Mouse (Mus musculus): ENCODE data around the gene Olfr457. TPM values are rescaled to one million over a fixed set of nuclear protein-coding genes. Genes with fewer than 3 reads are reported as not detected.
"Not testable (repeated sequence)": the region's sequence is repeated elsewhere in the genome, so short reads cannot be mapped to it uniquely, and the experiment has no call there.

Olfr457 gene
- polyA plus RNA-seq, 1 experiment = not detected

DNA sequence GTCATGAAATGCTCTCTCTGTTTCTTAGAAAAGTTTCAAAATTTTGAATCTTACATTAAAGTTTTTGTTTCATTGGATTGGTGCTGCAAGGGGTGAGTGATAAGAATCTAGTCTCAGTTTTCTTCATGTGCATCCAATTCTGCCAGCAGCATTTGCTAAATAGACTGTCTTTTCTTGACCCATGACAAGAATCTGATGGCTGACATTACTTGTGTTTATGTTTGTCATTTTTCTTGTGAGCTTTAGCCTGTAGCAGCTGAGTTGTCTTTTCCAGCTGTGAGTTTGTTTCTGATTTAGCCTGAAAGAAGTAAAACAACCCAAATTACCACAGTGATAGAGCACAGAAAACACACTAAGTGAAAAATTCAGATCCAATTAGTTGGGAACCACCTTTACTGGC lies 8.5 kb upstream of the Olfr457 start:
- Histone ChIP-seq H3ac (ENCODE audit: control insufficient read depth, insufficient read length, low read depth) (no peak overlapping the region), H3K79me2 (ENCODE audit: control insufficient read depth, insufficient read depth) (no peaks in the 10 kb centered on the region), H3K4me3 (ENCODE audit: insufficient read depth, poor library complexity, severe bottlenecking) (no peak overlapping the region), H3K79me3 (ENCODE audit: low read depth) (no peaks in the 10 kb centered on the region), H3K27me3 (ENCODE audit: control insufficient read depth, insufficient read depth, insufficient read length) (no peaks in the 10 kb centered on the region), H3K36me3 (ENCODE audit: control insufficient read depth, insufficient read depth) (no peaks in the 10 kb centered on the region)
- no peak for TF ChIP-seq MYOG (IDR thresholded peaks at IDR 0.05; ENCODE audit: control insufficient read depth, extremely low read depth, insufficient read length)

- not testable (repeated sequence) for H3ac ChIP-seq (ENCODE audit: control insufficient read depth, insufficient read length, low read depth); H3K27me3 ChIP-seq (ENCODE audit: control insufficient read depth, insufficient read depth, insufficient read length); H3K36me3 ChIP-seq (ENCODE audit: control insufficient read depth, insufficient read depth); H3K79me2 ChIP-seq (ENCODE audit: control insufficient read depth, insufficient read depth); H3K79me3 ChIP-seq (ENCODE audit: low read depth); H3K4me3 ChIP-seq (ENCODE audit: insufficient read depth, poor library complexity, severe bottlenecking)
These were observed 4.8 kb downstream of the Olfr457 start for GRCm38 (mm10) chr6:42471298-42471697.

DNA sequence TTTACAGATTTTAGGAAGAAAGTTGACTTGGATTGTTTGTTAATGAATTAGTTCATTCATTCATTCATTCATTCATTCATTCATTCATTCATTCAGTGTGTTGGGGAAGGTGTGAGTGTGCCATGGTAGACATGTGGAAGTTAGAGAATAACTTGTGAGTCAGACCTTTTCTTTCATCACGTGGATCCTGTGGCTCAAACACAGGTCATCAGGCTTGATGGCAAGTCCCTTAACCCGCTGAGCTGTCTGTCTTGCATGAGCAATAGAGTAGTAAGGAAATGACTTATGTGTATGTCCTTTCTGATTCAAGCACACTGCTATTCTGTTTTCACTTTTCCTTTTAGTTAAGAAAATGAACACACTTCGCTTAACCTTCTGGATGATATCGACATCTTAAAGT lies 5.6 kb downstream of the Olfr457 start:
- TF ChIP-seq MAX (IDR thresholded peaks at IDR 0.05) (no peak), MYOG (IDR thresholded peaks at IDR 0.05; ENCODE audit: control insufficient read depth, extremely low read depth, insufficient read length) (no peak), MYOD1 (IDR thresholded peaks at IDR 0.05; ENCODE audit: control insufficient read depth, insufficient read length, low read depth) (no peak), CTCF (IDR thresholded peaks at IDR 0.05; ENCODE audit: control insufficient read depth, insufficient read depth, insufficient read length) (no peak), CEBPB (IDR thresholded peaks at IDR 0.05; ENCODE audit: low read depth) (no peak), FOSL1 (IDR thresholded peaks at IDR 0.05; ENCODE audit: insufficient read depth, low read length, poor library complexity, severe bottlenecking) (no peak), USF1 (IDR thresholded peaks at IDR 0.05; ENCODE audit: low read depth) (no peak)
- no peaks in the 10 kb centered on the region for H3K79me3 ChIP-seq (ENCODE audit: low read depth)
- no peak overlapping the region for H3K4me3 ChIP-seq (ENCODE audit: insufficient read depth, poor library complexity, severe bottlenecking)
- no peaks in the 10 kb centered on the region for H3K79me2 ChIP-seq (ENCODE audit: control insufficient read depth, insufficient read depth)
- H3K36me3 ChIP-seq (ENCODE audit: control insufficient read depth, insufficient read depth) = no peaks in the 10 kb centered on the region
- no peaks in the 10 kb centered on the region for H3K27me3 ChIP-seq (ENCODE audit: control insufficient read depth, insufficient read depth, insufficient read length)
- no peak overlapping the region for H3ac ChIP-seq (ENCODE audit: control insufficient read depth, insufficient read length, low read depth)

- no peaks in the 10 kb centered on the region for H3K36me3 ChIP-seq (ENCODE audit: control insufficient read depth, insufficient read depth)
These were observed 11.0 kb downstream of the Olfr457 start, which contains the start of gene Olfr458 for GRCm38 (mm10) chr6:42465096-42465495. TSS of gene Olfr458 (minus strand) at chr6:42465196.

DNA sequence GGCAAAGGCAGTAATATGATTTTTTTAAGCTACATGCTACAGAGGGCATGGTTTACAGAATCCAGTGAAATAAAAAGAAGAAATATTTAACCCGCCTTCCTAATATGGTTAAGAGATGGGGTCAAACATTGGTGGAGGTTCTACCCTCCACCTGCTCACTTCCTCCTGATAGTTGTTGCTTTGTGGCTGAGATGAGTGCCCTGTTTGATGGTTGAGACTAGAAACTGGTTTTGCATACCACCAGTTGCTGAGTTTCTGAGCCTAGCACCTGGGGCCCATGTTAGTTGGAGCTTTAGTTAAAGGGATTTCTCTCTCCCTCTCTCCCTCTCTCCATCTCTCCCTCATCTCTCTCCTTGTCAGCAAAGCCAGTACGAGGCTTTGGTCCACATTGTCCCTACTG lies 28.8 kb downstream of the Olfr457 start:
- Histone ChIP-seq H3K27me3 (ENCODE audit: control insufficient read depth, insufficient read depth, insufficient read length) (no peaks in the 10 kb centered on the region), H3ac (ENCODE audit: control insufficient read depth, insufficient read length, low read depth) (no peak overlapping the region), H3K4me3 (ENCODE audit: insufficient read depth, poor library complexity, severe bottlenecking) (no peak overlapping the region), H3K36me3 (ENCODE audit: control insufficient read depth, insufficient read depth) (no peaks in the 10 kb centered on the region), H3K79me2 (ENCODE audit: control insufficient read depth, insufficient read depth) (no peaks in the 10 kb centered on the region), H3K79me3 (ENCODE audit: low read depth) (no peaks in the 10 kb centered on the region)
- TF ChIP-seq FOSL1 (IDR thresholded peaks at IDR 0.05; ENCODE audit: insufficient read depth, low read length, poor library complexity, severe bottlenecking) = no peak
- no peak for TF ChIP-seq MAX (IDR thresholded peaks at IDR 0.05)
- no peak for TF ChIP-seq MYOG (IDR thresholded peaks at IDR 0.05; ENCODE audit: control insufficient read depth, extremely low read depth, insufficient read length)
- TF ChIP-seq CEBPB (IDR thresholded peaks at IDR 0.05; ENCODE audit: low read depth) = no peak
- no peak for TF ChIP-seq MYOD1 (IDR thresholded peaks at IDR 0.05; ENCODE audit: control insufficient read depth, insufficient read length, low read depth)
- TF ChIP-seq CTCF (IDR thresholded peaks at IDR 0.05; ENCODE audit: control insufficient read depth, insufficient read depth, insufficient read length) = no peak

More at GRCm38 (mm10) chr6:42465096-42465495, 11.0 kb downstream of the Olfr457 start, which contains the start of gene Olfr458:
- Histone ChIP-seq H3ac (ENCODE audit: control insufficient read depth, insufficient read length, low read depth) (no peak within 1 kb of the TSS), H3K79me2 (ENCODE audit: control insufficient read depth, insufficient read depth) (no peaks in the 10 kb centered on the region), H3K79me3 (ENCODE audit: low read depth) (no peaks in the 10 kb centered on the region), H3K4me3 (ENCODE audit: insufficient read depth, poor library complexity, severe bottlenecking) (no peak within 1 kb of the TSS), H3K27me3 (ENCODE audit: control insufficient read depth, insufficient read depth, insufficient read length) (no peaks in the 10 kb centered on the region)
- TF ChIP-seq FOSL1 (IDR thresholded peaks at IDR 0.05; ENCODE audit: insufficient read depth, low read length, poor library complexity, severe bottlenecking) (no peak), MYOG (IDR thresholded peaks at IDR 0.05; ENCODE audit: control insufficient read depth, extremely low read depth, insufficient read length) (no peak), CTCF (IDR thresholded peaks at IDR 0.05; ENCODE audit: control insufficient read depth, insufficient read depth, insufficient read length) (no peak), USF1 (IDR thresholded peaks at IDR 0.05; ENCODE audit: low read depth) (no peak), MAX (IDR thresholded peaks at IDR 0.05) (no peak), MYOD1 (IDR thresholded peaks at IDR 0.05; ENCODE audit: control insufficient read depth, insufficient read length, low read depth) (no peak), CEBPB (IDR thresholded peaks at IDR 0.05; ENCODE audit: low read depth) (no peak)

GRCm38 (mm10) chr6:42444491-42444890 lies 31.6 kb downstream of the Olfr457 start:
- Histone ChIP-seq H3K79me3 (ENCODE audit: low read depth) (no peaks in the 10 kb centered on the region), H3K79me2 (ENCODE audit: control insufficient read depth, insufficient read depth) (no peaks in the 10 kb centered on the region), H3K27me3 (ENCODE audit: control insufficient read depth, insufficient read depth, insufficient read length) (no peaks in the 10 kb centered on the region), H3K4me3 (ENCODE audit: insufficient read depth, poor library complexity, severe bottlenecking) (no peak overlapping the region), H3ac (ENCODE audit: control insufficient read depth, insufficient read length, low read depth) (no peak overlapping the region), H3K36me3 (ENCODE audit: control insufficient read depth, insufficient read depth) (no peaks in the 10 kb centered on the region)
- no peak for TF ChIP-seq MYOD1 (IDR thresholded peaks at IDR 0.05; ENCODE audit: control insufficient read depth, insufficient read length, low read depth)
- no peak for TF ChIP-seq MYOG (IDR thresholded peaks at IDR 0.05; ENCODE audit: control insufficient read depth, extremely low read depth, insufficient read length)
- TF ChIP-seq CTCF (IDR thresholded peaks at IDR 0.05; ENCODE audit: control insufficient read depth, insufficient read depth, insufficient read length) = no peak
- no peak for TF ChIP-seq CEBPB (IDR thresholded peaks at IDR 0.05; ENCODE audit: low read depth)
- no peak for TF ChIP-seq MAX (IDR thresholded peaks at IDR 0.05)
